Mouse (Mus musculus): ENCODE results near the gene Sema4c. TPM values are rescaled to one million over a fixed set of nuclear protein-coding genes. Genes with fewer than 3 reads are reported as not detected.

Sema4c gene
- total RNA-seq, 2 experiments from 2014 or later: 13.4 to 13.6 TPM

DNA sequence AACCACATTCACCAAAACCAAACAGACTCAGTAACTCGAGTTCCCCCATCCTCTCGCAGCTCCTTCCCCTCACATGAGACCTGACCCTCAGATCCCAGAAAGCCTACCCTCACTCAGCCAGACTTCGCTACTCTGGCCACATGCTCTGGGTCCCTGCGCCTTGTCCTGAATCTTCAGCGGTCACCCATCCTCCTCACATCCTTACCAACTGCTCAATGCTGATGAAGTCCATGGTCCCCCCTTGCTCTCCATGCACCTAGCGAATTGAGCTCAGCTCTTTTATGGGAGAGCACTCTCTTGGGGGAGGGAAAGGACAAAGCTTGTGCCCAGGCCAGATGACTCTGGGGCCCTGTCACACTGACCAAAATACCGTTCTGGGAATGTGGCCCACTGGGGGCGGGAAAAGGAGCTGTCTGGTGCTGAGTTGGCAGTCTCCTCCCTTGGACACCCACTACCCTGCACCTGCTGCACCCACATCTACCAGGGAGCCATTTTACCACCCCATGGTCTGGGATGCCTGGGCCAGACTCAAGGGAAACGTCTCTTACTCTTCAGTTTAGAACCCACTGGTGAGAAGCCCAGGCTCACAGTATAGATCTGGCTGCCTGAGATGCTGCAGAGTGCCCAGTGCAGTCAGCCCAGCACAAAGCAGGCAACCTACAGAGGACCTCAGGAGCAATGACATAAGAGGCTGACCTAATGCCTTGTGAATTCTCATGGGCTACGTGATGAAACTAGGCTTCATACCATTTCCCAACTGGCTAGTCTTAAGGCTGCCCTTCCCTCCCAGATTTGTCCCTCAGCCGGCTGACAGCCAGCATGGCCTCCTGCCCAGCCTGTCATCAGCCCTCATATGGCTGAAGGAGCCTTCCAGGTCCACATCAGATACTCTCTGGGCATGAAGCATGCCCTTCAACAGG lies 22.4 kb downstream of the Sema4c start:
- DNase-seq (ENCODE audit: low spot score in 2 of 2): no peak
- TF ChIP-seq CTCF (conservative IDR thresholded peaks at IDR 0.05): no peak
- Histone ChIP-seq H3K4me3 (no peak overlapping the region), H3K27ac (no peak overlapping the region)

DNA sequence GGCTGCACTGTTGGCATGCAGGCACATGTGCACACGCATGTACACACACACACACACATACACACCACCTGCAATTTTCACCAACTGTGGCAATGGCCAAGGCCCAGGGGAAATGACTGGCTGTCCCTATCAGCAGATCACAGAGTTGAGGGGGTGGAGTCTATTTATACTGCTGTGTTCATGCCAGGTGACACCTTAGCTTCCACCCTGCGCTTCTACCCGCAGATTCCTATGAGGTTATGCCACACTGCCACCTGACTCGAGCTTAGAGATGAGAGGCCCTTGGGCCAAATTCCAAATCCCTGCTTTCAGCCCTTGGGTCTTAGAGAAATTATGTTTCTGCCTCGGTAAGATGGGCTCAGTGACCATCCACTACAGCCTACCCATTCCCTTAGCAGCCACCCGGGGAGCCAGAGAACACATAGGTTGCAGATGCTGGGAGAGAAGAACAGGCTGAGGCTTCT lies 23.5 kb downstream of the Sema4c start:
- DNase-seq (ENCODE audit: low spot score in 2 of 2): no peak
- Histone ChIP-seq H3K27ac (no peak overlapping the region), H3K4me3 (no peak overlapping the region)
- peak; percentile 40 for TF ChIP-seq CTCF (conservative IDR thresholded peaks at IDR 0.05)

DNA sequence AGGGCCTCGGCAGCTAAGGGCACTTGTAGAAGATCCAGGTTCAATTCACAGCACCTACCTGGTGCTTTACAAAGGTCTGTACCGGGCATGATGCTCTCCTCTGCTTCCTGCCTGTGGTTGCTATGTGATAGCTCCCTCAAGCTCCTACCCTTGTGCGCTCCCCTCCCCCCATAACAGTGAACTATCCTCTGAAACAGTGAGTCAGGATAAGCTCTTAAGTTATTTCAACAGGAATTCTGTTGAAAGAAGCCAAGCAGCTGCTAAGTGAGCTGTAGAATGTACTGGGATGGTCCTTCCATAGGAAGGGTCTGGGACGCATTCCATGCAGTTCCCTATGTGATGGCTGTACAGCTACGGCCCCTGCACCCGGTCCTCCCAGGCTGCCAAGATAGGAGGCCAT lies 24.6 kb downstream of the Sema4c start:
- Histone ChIP-seq H3K27ac (no peak overlapping the region), H3K4me3 (no peak overlapping the region)
- no peak for TF ChIP-seq CTCF (conservative IDR thresholded peaks at IDR 0.05)
- no peak for DNase-seq (ENCODE audit: low spot score in 2 of 2)

DNA sequence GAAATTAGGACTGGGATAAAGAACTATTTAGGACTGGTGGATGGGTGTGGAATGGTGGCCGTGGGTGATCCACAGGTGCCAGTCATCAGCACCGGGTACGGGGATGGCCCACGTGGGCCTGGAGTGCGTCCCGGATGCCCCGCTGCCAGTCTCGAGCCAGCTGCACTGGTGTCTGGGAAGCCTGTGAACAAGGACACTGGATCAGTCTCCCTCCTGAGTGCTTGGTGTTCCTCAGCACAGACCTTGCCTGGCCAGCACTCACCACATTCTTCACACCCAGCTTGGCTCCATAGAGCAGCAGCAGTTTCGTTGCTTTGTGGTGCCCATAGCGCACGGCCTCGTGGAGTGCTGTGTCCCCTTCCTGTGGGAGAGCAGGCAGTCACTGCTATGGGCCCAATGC lies 26.7 kb downstream of the Sema4c start:
- Histone ChIP-seq H3K4me3 (no peak overlapping the region), H3K27ac (no peak overlapping the region)
- DNase-seq (ENCODE audit: low spot score in 2 of 2): no peak
- no peak for TF ChIP-seq CTCF (conservative IDR thresholded peaks at IDR 0.05)

DNA sequence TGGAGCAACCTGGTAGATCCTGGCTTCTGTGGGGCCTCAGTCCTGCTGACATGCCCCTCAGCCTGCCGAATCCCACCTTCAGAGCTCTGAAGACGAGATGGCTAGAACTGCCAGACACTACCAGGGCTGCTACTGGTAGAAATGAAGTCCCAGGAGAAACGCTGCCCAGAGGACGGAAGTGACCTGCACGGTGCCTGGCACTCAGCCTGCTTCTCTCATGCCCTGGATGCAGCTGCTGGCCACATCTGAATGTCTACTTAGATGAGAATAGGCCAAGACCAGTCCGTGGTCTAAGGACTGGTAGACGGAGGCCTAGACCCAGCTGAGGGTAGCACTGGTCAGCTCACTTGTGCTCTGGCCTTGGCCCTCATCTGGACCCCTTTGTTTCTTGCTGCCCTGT lies 27.2 kb downstream of the Sema4c start:
- no peak for TF ChIP-seq CTCF (conservative IDR thresholded peaks at IDR 0.05)
- no peak overlapping the region for H3K27ac ChIP-seq

GRCm38 (mm10) chr1:36530485-36530884 lies 27.7 kb downstream of the Sema4c start:
- TF ChIP-seq CTCF (conservative IDR thresholded peaks at IDR 0.05): no peak
- no peak overlapping the region for H3K4me3 ChIP-seq
- H3K27ac ChIP-seq: no peak overlapping the region
- DNase-seq (ENCODE audit: low spot score in 2 of 2): no peak

More for the DNA sequence above, 27.2 kb downstream of the Sema4c start:
- DNase-seq (ENCODE audit: low spot score in 2 of 2): no peak
- H3K4me3 ChIP-seq: no peak overlapping the region

- no peak for TF ChIP-seq CTCF (conservative IDR thresholded peaks at IDR 0.05)
- H3K4me3 ChIP-seq: no peak overlapping the region
- no peak overlapping the region for H3K27ac ChIP-seq
- no peak for DNase-seq (ENCODE audit: low spot score in 2 of 2)
Observed at GRCm38 (mm10) chr1:36529875-36530274, 28.3 kb downstream of the Sema4c start.

- Histone ChIP-seq H3K4me3 (no peak overlapping the region), H3K27ac (no peak overlapping the region)
- no peak for TF ChIP-seq CTCF (conservative IDR thresholded peaks at IDR 0.05)
- DNase-seq (ENCODE audit: low spot score in 2 of 2): no peak
Observed at GRCm38 (mm10) chr1:36529274-36529673, 28.9 kb downstream of the Sema4c start.

DNA sequence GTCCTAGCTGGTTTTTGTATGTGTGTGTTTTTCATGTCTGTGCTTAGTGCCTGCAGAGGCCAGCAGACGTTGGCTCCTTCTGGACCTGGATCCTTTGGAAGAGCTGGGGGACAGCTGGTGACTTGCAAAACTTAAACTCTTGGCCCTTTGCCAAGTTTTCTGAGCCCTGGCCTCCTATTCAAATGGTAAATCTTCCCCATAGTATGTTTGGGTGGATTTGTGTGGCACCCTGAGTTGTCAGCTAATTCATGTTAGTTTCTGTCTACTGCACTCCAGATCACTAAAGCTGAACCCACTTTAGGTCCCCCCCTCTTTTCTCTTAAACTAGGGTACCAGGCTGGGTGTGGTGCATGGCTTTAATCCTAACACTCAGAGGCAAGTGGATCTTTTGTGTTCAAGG lies 29.8 kb downstream of the Sema4c start:
- no peak for DNase-seq (ENCODE audit: low spot score in 2 of 2)
- no peak for TF ChIP-seq CTCF (conservative IDR thresholded peaks at IDR 0.05)
- no peak overlapping the region for H3K27ac ChIP-seq
- no peak overlapping the region for H3K4me3 ChIP-seq

- no peak overlapping the region for H3K27ac ChIP-seq
- no peak for TF ChIP-seq CTCF (conservative IDR thresholded peaks at IDR 0.05)
- no peak overlapping the region for H3K4me3 ChIP-seq
- DNase-seq (ENCODE audit: low spot score in 2 of 2): no peak
Observed at GRCm38 (mm10) chr1:36526903-36527302, 31.2 kb downstream of the Sema4c start.

- H3K27ac ChIP-seq: no peak overlapping the region
- H3K4me3 ChIP-seq: no peak overlapping the region
- TF ChIP-seq CTCF (conservative IDR thresholded peaks at IDR 0.05): no peak
- DNase-seq (ENCODE audit: low spot score in 2 of 2): no peak
Observed at GRCm38 (mm10) chr1:36525774-36526173, 32.4 kb downstream of the Sema4c start.

DNA sequence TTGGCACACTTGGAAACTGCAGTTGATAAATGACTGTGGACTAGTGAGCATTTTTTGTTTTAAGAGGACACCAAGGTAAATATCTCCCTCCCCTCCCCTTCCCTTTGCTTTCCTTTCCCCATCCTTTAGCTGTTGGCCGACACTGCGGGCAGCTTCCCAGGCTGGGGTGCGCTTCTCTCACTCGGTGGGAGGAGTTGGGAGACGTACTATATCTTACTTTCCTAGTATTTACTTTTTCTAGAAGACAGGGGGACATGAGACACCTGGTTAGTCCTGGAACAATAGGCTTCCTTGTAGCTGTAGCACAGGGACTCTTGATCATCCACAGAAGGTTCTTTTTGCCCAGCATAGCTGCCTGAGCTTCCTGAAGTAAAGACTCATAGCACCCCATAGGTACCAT lies 34.1 kb downstream of the Sema4c start:
- TF ChIP-seq CTCF (conservative IDR thresholded peaks at IDR 0.05): no peak
- DNase-seq (ENCODE audit: low spot score in 2 of 2): no peak
- no peak overlapping the region for H3K4me3 ChIP-seq
- H3K27ac ChIP-seq: no peak overlapping the region

- no peak for DNase-seq (ENCODE audit: low spot score in 2 of 2)
- no peak overlapping the region for H3K27ac ChIP-seq
Observed at GRCm38 (mm10) chr1:36523332-36524013, 34.7 kb downstream of the Sema4c start.

More at GRCm38 (mm10) chr1:36523332-36524013, 34.7 kb downstream of the Sema4c start:
- no peak overlapping the region for H3K4me3 ChIP-seq
- TF ChIP-seq CTCF (conservative IDR thresholded peaks at IDR 0.05): no peak

All from layer of hippocampus, adult 2 months (tissue).